Mouse (Mus musculus) hindbrain, embryonic 15.5 days (tissue): ENCODE results near the gene Mgea5. TPM values are rescaled to one million over a fixed set of nuclear protein-coding genes. Genes with fewer than 3 reads are reported as not detected.
A peak's percentile ranks its signal among the peaks of the same experiment; 100 is the strongest.
"Not testable (repeated sequence)": the region's sequence is repeated elsewhere in the genome, so short reads cannot be mapped to it uniquely, and the experiment has no call there.

ENCODE experiments used
- ATAC-seq: fragments of 200-750 bp; cut with Nextera tagmentation; 2 replicates; pipeline ENCODE4 v1.8.0; 2017; ENCODE audit warnings: low read depth, moderate number of reproducible peaks, moderate TSS enrichment; ENCODE audit not compliant: low FRiP score
- H3K27ac ChIP-seq: fragments of 300-500 bp; sonication (generic); replicated peaks from 2 replicates; pipeline ENCODE4 v1.5.1; 2015; ENCODE audit warnings: mild to moderate bottlenecking, inconsistent platforms
- H3K27me3 ChIP-seq: fragments of 300-500 bp; sonication (generic); 2 replicates; pipeline ENCODE4 v1.6.1; 2015; ENCODE audit warnings: control low read depth, inconsistent platforms
- H3K36me3 ChIP-seq: fragments of 300-500 bp; sonication (generic); 2 replicates; pipeline ENCODE4 v1.6.1; 2015; ENCODE audit warnings: control low read depth, inconsistent platforms
- H3K4me1 ChIP-seq: fragments of 300-500 bp; sonication (generic); replicated peaks from 2 replicates; pipeline ENCODE4 v1.6.1; 2015; ENCODE audit warnings: control low read depth, inconsistent platforms
- H3K4me2 ChIP-seq: fragments of 300-500 bp; sonication (generic); 2 replicates; pipeline ENCODE4 v1.6.1; 2015; ENCODE audit warnings: moderate library complexity, mild to moderate bottlenecking, inconsistent platforms
- H3K4me3 ChIP-seq: fragments of 300-500 bp; sonication (generic); 2 replicates; pipeline ENCODE4 v1.5.1; 2015; ENCODE audit warnings: mild to moderate bottlenecking, inconsistent platforms
- H3K9ac ChIP-seq: fragments of 300-500 bp; sonication (generic); 2 replicates; pipeline ENCODE4 v1.6.1; 2015; ENCODE audit warnings: inconsistent platforms
- H3K9me3 ChIP-seq: fragments of 300-500 bp; sonication (generic); 2 replicates; pipeline ENCODE4 v1.6.1; 2016; ENCODE audit warnings: control low read depth, inconsistent platforms
- WGBS: fragments of 180-500 bp; shearing (Covaris S2); methylation state at CpG from one replicate; pipeline ENCODE4 v1.1.7; 2015; 5-methylcytosine and 5-hydroxymethylcytosine counted together
- polyA plus RNA-seq: library from polyadenylated mRNA; unstranded; fragments of >200 nt; fragmentation: Nextera tagmentation; extraction: Ambion mirVana; gene quantifications from 2 replicates; pipeline ENCODE4 v1.2.1, GENCODE M21; 2015

The Mgea5 gene
- polyA plus RNA-seq, 1 experiment from 2014 or later, result 85.4 TPM

DNA sequence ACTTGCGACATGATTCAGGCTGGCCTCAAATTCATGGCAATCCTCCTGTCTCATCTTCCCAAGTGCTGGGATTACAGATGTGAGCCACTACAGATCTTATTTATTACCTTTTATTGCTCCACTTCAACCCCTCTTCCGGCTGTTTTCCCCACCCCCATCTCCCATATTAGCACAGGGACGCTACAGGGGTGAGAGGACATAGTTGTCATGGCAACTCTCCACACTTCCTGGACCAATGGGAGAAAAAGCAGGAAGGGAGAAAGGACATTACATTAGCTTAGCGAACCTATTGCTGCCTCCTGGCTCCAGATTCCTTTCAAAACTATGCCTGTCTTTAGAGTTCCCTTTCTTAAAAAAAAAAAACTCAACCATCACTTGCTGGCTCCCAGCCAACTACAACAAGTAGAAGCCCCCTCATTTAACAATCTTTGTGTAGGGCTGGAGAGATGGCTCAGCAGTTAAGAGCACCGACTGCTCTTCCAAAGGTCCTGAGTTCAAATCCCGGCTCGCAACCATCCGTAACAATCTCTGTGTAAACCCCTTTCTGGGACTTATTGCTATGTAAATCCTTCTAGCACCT lies 29.1 kb upstream of the Mgea5 start:
- Histone ChIP-seq H3K36me3 (no peaks in the 10 kb centered on the region), H3K27me3 (no peaks in the 10 kb centered on the region), H3K4me2 (peak overlapping the region; percentile 75), H3K9me3 (no peaks in the 10 kb centered on the region), H3K9ac (no peak overlapping the region), H3K4me1 (peaks cover 36% of the 10 kb centered on the region), H3K27ac (no peak overlapping the region), H3K4me3 (peak overlapping the region; percentile 36)
- ATAC-seq, result no peak
- WGBS, result 19% methylated on average over 8 of the region's 8 CpGs

DNA sequence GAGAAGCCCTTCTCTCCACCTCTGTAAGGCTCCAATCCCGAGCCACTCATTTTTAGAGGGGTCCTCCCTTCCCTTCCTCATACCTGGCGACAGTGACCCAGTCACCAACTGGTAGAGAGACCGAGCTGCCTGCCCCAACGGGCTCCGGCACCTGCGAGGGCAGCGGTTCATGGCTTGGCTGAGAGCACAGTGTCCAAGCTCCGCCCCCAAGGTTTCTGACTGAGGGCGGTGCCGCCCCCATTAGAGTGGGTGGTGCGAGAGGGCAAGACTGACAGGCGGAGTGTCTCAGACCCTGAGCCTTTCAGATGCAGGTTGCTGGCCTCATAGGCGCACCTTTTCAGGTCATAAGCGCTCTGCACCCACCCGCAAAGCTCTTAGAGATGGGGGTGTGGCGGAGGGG lies 28.5 kb upstream of the Mgea5 start:
- H3K4me3 ChIP-seq, result peak overlapping the region; percentile 36
- H3K27me3 ChIP-seq, result no peaks in the 10 kb centered on the region
- no peaks in the 10 kb centered on the region for H3K36me3 ChIP-seq
- peak; percentile 21; the same call in 1 of the 2 replicates for ATAC-seq
- peaks cover 36% of the 10 kb centered on the region for H3K4me1 ChIP-seq
- H3K9me3 ChIP-seq, result no peaks in the 10 kb centered on the region
- H3K27ac ChIP-seq, result no peak overlapping the region
- H3K9ac ChIP-seq, result peak overlapping the region; percentile 15; the same call in 1 of the 2 replicates
- 1% methylated on average over 16 of the region's 16 CpGs for WGBS
- peak overlapping the region; percentile 75 for H3K4me2 ChIP-seq

DNA sequence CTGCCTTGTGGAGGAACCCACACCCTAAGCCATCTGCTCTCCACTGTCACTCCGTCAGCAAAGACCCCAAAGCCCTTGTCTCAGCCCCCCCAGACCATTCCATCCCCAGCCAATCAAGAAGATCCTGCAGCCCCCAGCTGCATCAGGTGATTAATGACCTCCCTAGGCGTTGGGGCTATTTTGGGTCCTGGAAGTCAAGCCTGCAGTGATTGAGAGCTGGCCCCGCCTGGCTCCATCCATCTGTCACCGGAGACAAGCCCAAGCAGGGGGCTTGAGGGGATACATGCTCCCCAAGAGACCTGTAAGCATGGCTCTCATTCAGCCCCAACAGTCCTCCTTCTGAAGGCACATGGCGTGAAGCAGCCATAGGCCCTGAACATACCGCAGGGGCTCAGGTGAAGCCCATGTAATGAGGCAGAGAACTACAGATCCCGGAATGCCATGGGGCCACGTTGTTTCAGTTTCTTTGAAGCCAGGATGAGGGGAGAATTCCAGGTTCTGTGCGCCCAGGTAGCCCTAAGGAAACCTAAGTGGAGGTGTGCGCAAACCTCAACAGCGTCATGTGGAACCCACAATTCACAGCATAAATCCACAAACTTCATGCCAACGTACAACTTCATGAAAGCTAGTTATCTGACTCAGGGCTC lies 27.5 kb upstream of the Mgea5 start:
- Histone ChIP-seq H3K36me3 (no peaks in the 10 kb centered on the region), H3K4me3 (no peak overlapping the region), H3K4me2 (no peak overlapping the region; the same call in 1 of the 2 replicates), H3K4me1 (peaks cover 32% of the 10 kb centered on the region), H3K9me3 (no peaks in the 10 kb centered on the region), H3K27ac (no peak overlapping the region), H3K27me3 (no peaks in the 10 kb centered on the region), H3K9ac (no peak overlapping the region)
- WGBS, result 56% methylated on average over 12 of the region's 12 CpGs
- no peak for ATAC-seq

DNA sequence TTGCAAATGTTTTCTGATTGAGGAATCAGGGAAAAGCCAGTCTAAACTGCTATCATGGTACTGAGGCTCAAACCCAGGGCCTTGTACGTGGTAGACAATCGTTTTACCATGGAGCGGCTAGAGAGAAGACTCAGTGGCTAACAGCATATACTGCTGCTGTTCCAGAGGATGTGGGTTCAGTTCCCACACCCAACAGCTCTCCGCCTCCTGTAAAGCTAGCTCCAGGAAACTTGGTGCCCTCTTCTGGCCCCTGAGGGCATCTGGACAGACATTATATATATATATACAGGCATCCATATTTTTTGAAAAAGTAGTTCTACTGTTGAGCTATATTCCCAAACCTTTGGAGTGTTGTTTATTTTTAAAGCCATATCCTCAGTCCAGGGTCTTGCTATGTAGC lies 24.1 kb upstream of the Mgea5 start:
- ATAC-seq, result no peak
- no peak overlapping the region for H3K4me2 ChIP-seq
- no peak overlapping the region for H3K9ac ChIP-seq
- H3K36me3 ChIP-seq, result no peaks in the 10 kb centered on the region
- H3K9me3 ChIP-seq, result no peaks in the 10 kb centered on the region
- WGBS, result 95% methylated on average over 4 of the region's 4 CpGs
- peaks cover 19% of the 10 kb centered on the region for H3K4me1 ChIP-seq
- no peaks in the 10 kb centered on the region for H3K27me3 ChIP-seq
- no peak overlapping the region for H3K4me3 ChIP-seq
- H3K27ac ChIP-seq, result no peak overlapping the region

DNA sequence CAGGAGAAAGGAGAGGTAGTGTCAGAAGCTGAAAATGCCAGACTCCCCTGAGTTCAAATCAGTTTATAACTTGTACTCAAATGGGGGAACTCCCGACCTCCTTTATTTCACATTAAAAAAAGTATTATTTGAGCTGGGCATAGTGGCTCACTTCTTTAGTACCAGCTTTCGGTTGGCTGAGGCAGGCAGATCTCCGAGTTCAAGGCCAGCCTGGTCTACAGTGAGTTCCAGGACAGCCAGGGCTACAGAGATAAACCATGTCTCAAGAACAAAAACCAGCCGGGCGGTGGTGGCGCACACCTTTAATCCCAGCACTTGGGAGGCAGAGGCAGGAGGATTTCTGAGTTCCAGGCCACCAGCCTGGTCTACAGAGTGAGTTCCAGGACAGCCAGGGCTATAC lies 22.2 kb upstream of the Mgea5 start:
- not testable (repeated sequence) for ATAC-seq, H3K4me2 ChIP-seq, H3K4me1 ChIP-seq, H3K27me3 ChIP-seq, H3K9me3 ChIP-seq, H3K4me3 ChIP-seq, H3K36me3 ChIP-seq, H3K9ac ChIP-seq, H3K27ac ChIP-seq
- 94% methylated on average over 6 of the region's 6 CpGs for WGBS

DNA sequence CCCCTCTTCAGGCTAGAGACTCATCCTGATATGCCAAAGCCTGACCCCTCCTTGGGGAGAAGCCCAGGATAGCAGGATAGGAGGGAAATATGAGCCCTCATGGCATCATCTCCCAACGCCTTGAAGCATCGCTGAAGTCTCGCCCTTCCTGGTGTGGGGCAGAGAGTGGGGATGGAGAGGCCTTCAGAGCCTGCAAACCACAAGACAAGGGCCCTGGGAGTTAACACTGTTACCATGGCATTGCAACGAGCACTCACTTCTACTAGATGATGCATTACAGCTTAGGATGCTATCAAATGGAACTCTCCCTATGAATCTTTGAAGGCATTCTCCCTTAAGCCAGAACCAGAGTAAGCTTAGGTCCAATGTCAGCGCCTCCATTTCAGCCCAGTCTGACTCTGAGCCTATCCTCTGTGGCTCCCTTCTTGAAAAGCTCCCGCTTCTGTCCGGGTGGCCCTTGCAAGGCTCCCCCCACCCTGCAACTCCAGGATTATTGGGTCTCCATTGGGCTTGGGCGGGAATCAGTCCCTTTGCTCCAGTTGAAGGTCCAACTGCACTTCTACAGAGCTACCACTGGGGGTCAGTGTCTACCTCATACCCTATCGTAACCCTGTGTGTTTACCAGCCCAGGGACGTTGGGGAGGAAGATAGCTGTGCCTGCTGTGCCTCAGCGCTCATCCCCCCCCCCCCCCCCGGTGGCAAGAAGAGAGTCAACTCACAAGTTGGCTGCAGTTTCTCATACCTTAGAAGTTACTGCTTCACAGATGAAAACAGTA lies 21.1 kb upstream of the Mgea5 start:
- no peak overlapping the region for H3K4me3 ChIP-seq
- no peaks in the 10 kb centered on the region for H3K9me3 ChIP-seq
- H3K9ac ChIP-seq, result no peak overlapping the region
- peaks cover 8% of the 10 kb centered on the region; the same call in 1 of the 2 replicates for H3K4me1 ChIP-seq
- no peak for ATAC-seq
- 0 out of 2 replicates have a peak overlapping the region, but pooled peaks have one; percentile 16 for H3K4me2 ChIP-seq
- WGBS, result 25% methylated on average over 12 of the region's 12 CpGs
- no peaks in the 10 kb centered on the region for H3K36me3 ChIP-seq
- H3K27ac ChIP-seq, result no peak overlapping the region
- no peaks in the 10 kb centered on the region for H3K27me3 ChIP-seq

DNA sequence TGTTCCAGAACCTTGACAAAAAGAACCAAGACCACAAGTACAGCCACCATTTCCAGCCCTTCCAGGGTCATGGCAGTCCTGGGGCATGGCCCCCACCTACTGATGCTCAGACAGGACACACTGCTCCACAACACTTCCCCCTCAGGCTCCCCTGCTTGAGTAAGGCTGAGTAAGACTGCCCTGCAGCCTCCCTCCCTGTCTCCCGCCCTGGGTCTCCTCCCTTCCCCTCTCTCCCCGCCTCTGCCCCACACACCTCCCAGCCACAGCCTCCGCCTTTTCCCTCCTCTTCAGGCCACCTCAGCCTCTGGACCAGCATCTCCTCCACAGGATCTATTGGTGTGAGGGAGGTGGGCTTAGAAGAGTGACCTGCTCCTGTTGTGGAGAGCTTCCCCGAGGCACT lies 19.8 kb upstream of the Mgea5 start:
- no peak for ATAC-seq
- WGBS, result 26% methylated on average over 3 of the region's 4 CpGs
- no peak overlapping the region for H3K27ac ChIP-seq
- no peak overlapping the region for H3K9ac ChIP-seq
- H3K4me1 ChIP-seq, result peaks cover 8% of the 10 kb centered on the region; the same call in 1 of the 2 replicates
- no peaks in the 10 kb centered on the region for H3K27me3 ChIP-seq
- H3K36me3 ChIP-seq, result no peaks in the 10 kb centered on the region
- no peak overlapping the region for H3K4me3 ChIP-seq
- H3K4me2 ChIP-seq, result no peak overlapping the region
- H3K9me3 ChIP-seq, result no peaks in the 10 kb centered on the region

DNA sequence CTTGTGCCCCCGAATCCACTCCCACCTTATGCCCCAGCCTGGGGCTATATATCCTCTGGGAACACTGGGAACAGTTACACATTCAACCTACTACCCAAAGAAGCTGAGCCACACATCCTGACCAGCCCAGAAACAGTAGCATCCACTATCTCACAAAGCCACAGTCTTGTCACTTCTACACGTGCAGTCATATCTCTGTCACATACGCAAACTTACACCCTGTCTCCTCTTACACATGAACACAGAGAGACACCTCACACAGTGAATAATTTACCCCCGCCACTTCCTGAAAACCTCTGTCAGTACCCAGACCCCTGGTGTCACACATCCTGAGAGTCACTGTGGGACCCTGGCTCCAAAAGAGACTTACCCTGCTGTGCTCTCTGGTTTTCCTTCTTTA lies 19.1 kb upstream of the Mgea5 start:
- Histone ChIP-seq H3K9ac (no peak overlapping the region), H3K4me3 (no peak overlapping the region), H3K9me3 (no peaks in the 10 kb centered on the region), H3K4me2 (no peak overlapping the region), H3K27ac (no peak overlapping the region), H3K36me3 (no peaks in the 10 kb centered on the region), H3K4me1 (peaks cover 8% of the 10 kb centered on the region; the same call in 1 of the 2 replicates), H3K27me3 (no peaks in the 10 kb centered on the region)
- ATAC-seq, result no peak
- 73% methylated on average over 4 of the region's 4 CpGs for WGBS

DNA sequence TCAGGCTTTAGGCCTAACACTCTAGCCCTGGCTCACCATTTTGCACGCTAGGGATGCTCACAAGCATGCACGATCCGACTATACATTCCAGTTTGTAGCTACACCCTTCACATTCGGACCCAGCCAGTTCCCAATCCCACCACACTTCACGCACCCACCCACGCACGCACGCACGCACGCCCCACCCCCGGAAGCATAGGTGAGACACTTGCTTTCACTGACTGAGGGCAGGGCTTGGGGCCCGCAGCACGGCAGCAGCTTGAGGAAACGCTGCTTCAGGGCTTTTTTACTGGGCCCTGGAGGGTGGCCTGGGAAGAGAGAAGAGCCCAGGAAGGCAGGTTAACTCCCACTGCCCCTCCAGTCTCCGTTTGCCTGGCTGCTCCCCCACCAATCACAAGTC lies 13.2 kb upstream of the Mgea5 start:
- no peak overlapping the region for H3K4me3 ChIP-seq
- H3K27ac ChIP-seq, result no peak overlapping the region
- no peaks in the 10 kb centered on the region for H3K36me3 ChIP-seq
- H3K9me3 ChIP-seq, result no peaks in the 10 kb centered on the region
- H3K9ac ChIP-seq, result no peak overlapping the region
- H3K4me2 ChIP-seq, result no peak overlapping the region
- peaks cover 2% of the 10 kb centered on the region; the same call in 1 of the 2 replicates for H3K4me1 ChIP-seq
- no peak for ATAC-seq
- H3K27me3 ChIP-seq, result no peaks in the 10 kb centered on the region
- 84% methylated on average over 15 of the region's 15 CpGs for WGBS

DNA sequence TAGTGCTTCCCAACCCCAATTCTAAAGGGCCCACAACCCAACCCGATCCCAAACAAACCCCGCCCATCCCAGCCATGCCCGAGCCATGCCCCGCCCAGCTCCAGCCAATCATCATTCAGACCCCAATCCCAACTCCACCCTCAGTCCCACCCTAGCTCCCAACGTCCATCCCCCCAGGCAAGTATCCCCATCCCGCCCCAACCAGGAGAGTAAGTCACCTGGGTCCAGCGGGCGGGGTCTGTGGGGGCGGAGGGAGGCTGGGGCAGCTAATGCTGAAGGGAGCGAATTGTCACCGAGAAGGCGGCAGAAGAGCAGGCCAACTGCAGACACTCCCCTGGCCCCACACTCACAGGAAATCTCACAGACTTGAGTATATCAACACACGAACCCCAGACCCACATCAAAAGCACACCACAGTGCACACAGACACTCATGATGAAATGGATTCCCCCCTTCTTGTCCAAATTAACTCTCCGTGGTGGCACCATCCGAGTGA lies 12.5 kb upstream of the Mgea5 start:
- H3K9ac ChIP-seq, result no peak overlapping the region
- H3K4me3 ChIP-seq, result 0 out of 2 replicates have a peak overlapping the region, but pooled peaks have one; percentile 14
- no peaks in the 10 kb centered on the region for H3K27me3 ChIP-seq
- peak overlapping the region; percentile 39 for H3K4me2 ChIP-seq
- H3K9me3 ChIP-seq, result no peaks in the 10 kb centered on the region
- no peaks in the 10 kb centered on the region for H3K36me3 ChIP-seq
- peaks cover 2% of the 10 kb centered on the region; the same call in 1 of the 2 replicates for H3K4me1 ChIP-seq
- ATAC-seq, result no peak
- H3K27ac ChIP-seq, result no peak overlapping the region
- 11% methylated on average over 15 of the region's 15 CpGs for WGBS

DNA sequence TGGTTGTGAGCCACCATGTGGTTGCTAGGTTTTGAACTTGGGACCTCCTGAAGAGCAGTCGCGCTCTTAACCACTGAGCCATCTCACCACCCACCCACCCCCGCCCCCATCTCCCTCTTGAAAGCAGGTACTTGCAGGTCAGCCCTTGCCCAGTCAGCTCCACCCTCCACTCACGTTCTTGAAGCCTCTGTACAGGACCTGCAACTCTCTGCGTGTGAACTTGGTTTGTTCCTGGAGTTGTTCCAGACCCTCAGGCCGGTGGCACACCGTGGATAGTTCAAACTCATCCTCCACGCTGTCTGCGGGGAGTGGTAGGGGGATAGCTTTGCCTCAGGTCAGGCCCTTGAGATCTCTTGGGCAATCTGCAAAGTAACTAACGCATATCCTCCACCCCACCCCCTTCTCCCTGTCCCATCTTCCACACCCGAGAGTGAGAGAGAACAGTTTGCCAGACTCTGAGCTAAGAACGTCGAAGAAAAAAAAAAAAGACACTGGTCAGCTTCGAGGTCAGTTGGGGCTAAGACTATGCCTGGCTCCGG lies 11.8 kb upstream of the Mgea5 start:
- no peaks in the 10 kb centered on the region for H3K36me3 ChIP-seq
- no peaks in the 10 kb centered on the region for H3K27me3 ChIP-seq
- 38% methylated on average over 15 of the region's 15 CpGs for WGBS
- H3K9ac ChIP-seq, result no peak overlapping the region
- peak overlapping the region; percentile 39 for H3K4me2 ChIP-seq
- no peak overlapping the region for H3K27ac ChIP-seq
- H3K4me1 ChIP-seq, result peaks cover 2% of the 10 kb centered on the region; the same call in 1 of the 2 replicates
- no peak for ATAC-seq
- H3K9me3 ChIP-seq, result no peaks in the 10 kb centered on the region
- no peak overlapping the region for H3K4me3 ChIP-seq

DNA sequence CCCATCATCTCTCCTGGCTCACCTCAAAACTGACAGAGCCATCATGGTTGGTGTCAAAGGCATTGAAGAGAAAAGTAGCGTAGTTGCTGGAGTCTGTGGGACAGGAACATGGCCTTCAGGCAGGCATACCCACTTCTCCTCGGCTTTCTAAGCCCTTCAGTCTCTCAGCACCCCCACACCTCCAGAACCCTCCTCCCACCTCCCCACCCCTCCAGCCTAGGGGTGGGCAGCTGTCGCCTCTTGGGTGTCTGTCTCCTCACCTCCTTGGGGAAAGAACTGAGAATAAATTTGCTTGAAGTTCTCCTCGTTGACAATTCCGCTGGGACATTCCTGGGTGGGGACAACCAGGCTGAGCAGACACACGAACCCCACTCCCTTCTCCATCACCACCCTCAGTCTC lies 11.1 kb upstream of the Mgea5 start:
- Histone ChIP-seq H3K27me3 (no peaks in the 10 kb centered on the region), H3K27ac (no peak overlapping the region), H3K9me3 (no peaks in the 10 kb centered on the region), H3K4me2 (no peak overlapping the region), H3K4me3 (no peak overlapping the region), H3K4me1 (peaks cover 2% of the 10 kb centered on the region; the same call in 1 of the 2 replicates), H3K9ac (no peak overlapping the region), H3K36me3 (no peaks in the 10 kb centered on the region)
- WGBS, result 74% methylated on average over 6 of the region's 6 CpGs
- ATAC-seq, result no peak
